Mouse (Mus musculus): ENCODE results near the gene Stard13. TPM values are rescaled to one million over a fixed set of nuclear protein-coding genes. Genes with fewer than 3 reads are reported as not detected.
A peak's percentile ranks its signal among the peaks of the same experiment; 100 is the strongest.

The Stard13 gene
- polyA plus RNA-seq, 1 experiment from 2014 or later: 13.0 TPM

- no peaks in the 10 kb centered on the region for H3K4me1 ChIP-seq (replicated peaks; ENCODE audit: control insufficient read depth, insufficient read depth, low read length)
- DNase-seq (ENCODE audit: low spot score) (no peak), ATAC-seq (replicated peaks; ENCODE audit: low FRiP score, low TSS enrichment, low read depth) (no peak)
- H3K9ac ChIP-seq (ENCODE audit: low read length): no peak overlapping the region
- H3K9me3 ChIP-seq (ENCODE audit: control insufficient read depth, low read length): no peaks in the 10 kb centered on the region
- H3K4me3 ChIP-seq (ENCODE audit: low read depth, low read length): no peak overlapping the region
- no peak overlapping the region for H3K4me2 ChIP-seq (ENCODE audit: low read length)
- 87% methylated on average over 7 of the region's 7 CpGs for WGBS
- no peaks in the 10 kb centered on the region for H3K27me3 ChIP-seq (replicated peaks; ENCODE audit: control insufficient read depth, insufficient read depth, low read length)
- no peak overlapping the region for H3K27ac ChIP-seq (ENCODE audit: low read depth)
- H3K36me3 ChIP-seq (ENCODE audit: control insufficient read depth, insufficient read depth, low read length): no peaks in the 10 kb centered on the region
Observed at GRCm38 (mm10) chr5:151001111-151001510, 232.5 kb downstream of the Stard13 start.

- DNase-seq (ENCODE audit: low spot score) (no peak), ATAC-seq (replicated peaks; ENCODE audit: low FRiP score, low TSS enrichment, low read depth) (peak; percentile 80)
- no peaks in the 10 kb centered on the region for H3K9me3 ChIP-seq (ENCODE audit: control insufficient read depth, low read length)
- no peaks in the 10 kb centered on the region for H3K27me3 ChIP-seq (replicated peaks; ENCODE audit: control insufficient read depth, insufficient read depth, low read length)
- WGBS: 42% methylated on average over 2 of the region's 2 CpGs
- H3K36me3 ChIP-seq (ENCODE audit: control insufficient read depth, insufficient read depth, low read length): no peaks in the 10 kb centered on the region
- no peak overlapping the region for H3K27ac ChIP-seq (ENCODE audit: low read depth)
- H3K4me2 ChIP-seq (ENCODE audit: low read length): no peak overlapping the region
- H3K4me3 ChIP-seq (ENCODE audit: low read depth, low read length): no peak overlapping the region
- H3K4me1 ChIP-seq (replicated peaks; ENCODE audit: control insufficient read depth, insufficient read depth, low read length): no peaks in the 10 kb centered on the region
- no peak overlapping the region for H3K9ac ChIP-seq (ENCODE audit: low read length)
Observed at GRCm38 (mm10) chr5:150996586-150996985, 237.1 kb downstream of the Stard13 start.

GRCm38 (mm10) chr5:150994096-150994495 is 239.5 kb downstream of the Stard13 start:
- no peak overlapping the region for H3K9ac ChIP-seq (ENCODE audit: low read length)
- ATAC-seq (replicated peaks; ENCODE audit: low FRiP score, low TSS enrichment, low read depth): no peak
- no peak overlapping the region for H3K27ac ChIP-seq (ENCODE audit: low read depth)
- DNase-seq (ENCODE audit: low spot score): no peak
- H3K9me3 ChIP-seq (ENCODE audit: control insufficient read depth, low read length): no peaks in the 10 kb centered on the region
- no peak overlapping the region for H3K4me2 ChIP-seq (ENCODE audit: low read length)
- H3K4me3 ChIP-seq (ENCODE audit: low read depth, low read length): no peak overlapping the region
- no peaks in the 10 kb centered on the region for H3K4me1 ChIP-seq (replicated peaks; ENCODE audit: control insufficient read depth, insufficient read depth, low read length)
- H3K27me3 ChIP-seq (replicated peaks; ENCODE audit: control insufficient read depth, insufficient read depth, low read length): no peaks in the 10 kb centered on the region
- 88% methylated on average over 7 of the region's 7 CpGs for WGBS
- no peaks in the 10 kb centered on the region for H3K36me3 ChIP-seq (ENCODE audit: control insufficient read depth, insufficient read depth, low read length)

Other genes with a start within 250 kb of the Stard13 start
- gene Gm42906, start 194.3 kb upstream of the Stard13 start, polyA plus RNA-seq (2014; fragmentation: Nextera tagmentation; extraction: Ambion mirVana): not detected in 2 replicates